Mouse (Mus musculus): Measurements from ENCODE around the gene Adra1b.

Gene Adra1b

DNA sequence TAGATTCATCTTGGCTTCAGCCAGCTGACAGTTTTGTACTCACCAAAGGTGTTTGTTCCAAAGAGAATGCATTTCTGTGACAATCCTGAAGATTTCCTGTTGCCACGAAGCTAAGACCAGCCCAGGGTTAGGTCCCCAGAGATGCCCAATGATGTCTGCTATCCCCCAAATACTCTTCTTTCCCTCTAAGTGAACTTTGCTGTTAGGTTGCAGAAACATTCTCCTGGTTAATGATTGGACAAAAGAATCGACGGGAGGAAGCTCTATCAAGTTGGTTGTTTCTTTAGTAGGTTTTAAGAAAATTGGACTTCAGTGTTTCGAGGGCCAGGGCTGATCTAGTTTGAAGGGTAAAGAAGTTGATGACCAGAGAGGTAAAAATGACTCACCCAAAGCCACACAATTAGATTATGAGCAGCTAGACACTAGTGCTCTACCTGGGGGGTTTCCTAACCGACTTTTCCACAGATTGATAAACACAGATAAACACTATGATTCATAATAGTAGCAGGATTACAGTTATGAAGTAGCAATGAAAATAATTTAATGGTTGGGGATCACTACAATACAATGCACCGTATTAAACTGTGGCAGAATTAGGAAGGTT is at the start of gene Adra1b:
Gene Adra1b (minus strand): TSS at position 160 of the 604 bp plus-strand sequence.
- DNase-seq (ENCODE audit: low read depth) = no peak

DNA sequence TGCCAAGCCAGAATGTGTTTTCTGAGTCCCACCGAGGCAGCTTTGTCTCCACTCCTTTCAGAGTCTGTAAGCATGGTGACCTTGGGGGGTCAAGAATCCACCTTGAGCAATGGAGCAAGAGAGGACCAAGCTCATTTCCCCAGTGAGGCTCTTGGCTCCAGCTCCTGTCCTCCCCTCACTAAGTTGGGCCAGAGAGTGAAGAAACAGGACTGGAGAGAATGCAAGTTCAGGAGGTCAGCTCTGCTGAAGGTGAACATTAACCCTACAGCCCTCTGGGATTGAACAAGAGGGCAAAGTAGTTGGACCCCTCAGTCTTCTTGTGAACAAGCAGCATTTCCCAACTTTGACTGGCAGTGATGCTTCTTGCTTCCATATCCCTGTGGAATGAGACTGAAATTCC is 49.3 kb upstream of the Adra1b start:
- DNase-seq (ENCODE audit: low read depth) = no peak

DNA sequence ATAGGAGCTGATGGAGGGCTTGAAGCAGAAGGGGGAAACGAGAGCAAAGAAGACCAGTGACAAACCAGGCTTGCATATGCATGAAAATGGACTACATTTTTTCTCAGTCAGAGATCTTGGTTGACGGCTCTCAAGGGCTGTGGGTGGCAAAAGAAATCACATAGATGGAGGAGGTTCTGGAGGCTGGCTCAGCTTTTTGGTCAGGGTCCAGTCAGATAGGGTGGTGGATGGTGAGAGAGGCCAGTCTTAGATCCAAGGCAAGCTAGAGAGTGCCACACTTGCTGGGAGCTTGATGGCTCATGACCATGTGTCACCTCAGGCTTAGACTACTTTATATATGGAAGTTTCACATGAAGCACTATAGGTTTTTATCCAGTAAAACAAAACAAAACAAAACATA is 42.8 kb upstream of the Adra1b start:
- no peak for DNase-seq (ENCODE audit: low read depth)

DNA sequence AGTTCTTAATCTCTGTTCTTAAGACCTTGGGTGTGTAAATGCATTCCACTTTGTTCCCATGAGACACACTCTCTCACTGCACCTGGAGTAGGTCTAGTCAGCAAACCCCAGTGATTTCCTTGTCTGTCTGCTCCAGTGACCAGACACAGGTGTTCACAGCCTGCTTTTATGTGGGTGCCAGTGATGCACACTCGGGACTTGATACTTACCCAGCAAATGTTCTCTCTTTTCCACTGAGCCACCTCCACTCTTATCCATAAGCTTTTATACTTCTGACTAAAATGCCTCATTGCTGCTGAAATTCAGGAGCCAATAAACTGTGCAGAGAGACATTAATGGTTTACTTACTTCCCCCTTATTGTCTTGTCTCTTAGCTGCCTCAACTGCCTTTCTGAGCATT is 42.2 kb upstream of the Adra1b start:
- no peak for DNase-seq (ENCODE audit: low read depth)

DNA sequence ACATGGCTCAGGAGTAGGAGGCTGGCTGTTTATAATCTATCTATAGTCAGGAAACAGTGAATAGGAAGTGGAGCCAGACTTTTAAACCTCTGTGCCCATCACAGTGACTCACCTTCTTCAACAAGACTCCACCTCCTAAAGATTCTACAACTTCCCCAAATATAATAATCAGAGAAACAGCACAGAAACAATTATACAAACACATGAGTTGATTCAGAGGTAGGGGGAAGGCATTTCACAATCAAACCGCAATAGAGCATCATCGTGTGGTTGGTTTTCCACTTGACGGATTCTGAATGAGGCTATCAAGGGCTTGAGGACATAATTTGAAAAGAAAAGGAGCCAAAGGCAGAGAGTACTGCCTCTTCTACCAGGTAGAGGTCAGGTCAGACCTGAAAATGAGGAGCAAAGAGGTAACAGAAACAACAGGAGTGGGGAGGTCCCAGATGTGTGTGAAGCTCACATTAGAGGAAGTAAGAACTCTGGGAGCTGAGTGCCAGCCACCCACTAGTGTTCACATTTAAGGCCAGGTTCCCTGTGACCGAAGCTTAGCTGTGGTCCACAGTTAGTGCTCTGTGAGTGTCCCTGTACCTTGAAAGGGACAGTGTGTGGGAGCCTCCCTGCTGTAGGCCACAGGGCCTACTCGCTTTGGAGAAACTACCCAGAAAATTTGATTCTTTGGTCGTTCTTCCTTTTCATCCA is 39.6 kb upstream of the Adra1b start:
- DNase-seq (ENCODE audit: low read depth) = no peak

DNA sequence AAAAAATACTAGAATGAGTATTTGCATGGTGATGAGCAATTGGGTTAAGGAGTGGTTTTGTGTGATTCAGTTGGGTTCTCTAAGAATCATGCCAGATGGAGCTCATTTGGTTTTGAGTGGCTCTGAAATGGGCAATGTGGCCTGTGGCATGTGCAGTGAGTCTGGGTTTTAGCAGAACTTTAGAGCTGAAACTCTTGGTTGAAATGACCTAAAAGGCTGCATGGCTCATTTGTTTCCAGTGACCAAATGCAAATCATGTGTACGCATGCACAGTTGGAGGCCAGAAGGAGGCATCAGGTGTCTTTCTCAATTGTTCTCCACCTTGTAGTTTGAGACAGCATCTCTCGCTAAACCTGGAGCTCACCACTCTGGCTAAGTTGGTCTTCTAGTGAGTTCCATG is 35.0 kb upstream of the Adra1b start:
- DNase-seq (ENCODE audit: low read depth) = no peak

DNA sequence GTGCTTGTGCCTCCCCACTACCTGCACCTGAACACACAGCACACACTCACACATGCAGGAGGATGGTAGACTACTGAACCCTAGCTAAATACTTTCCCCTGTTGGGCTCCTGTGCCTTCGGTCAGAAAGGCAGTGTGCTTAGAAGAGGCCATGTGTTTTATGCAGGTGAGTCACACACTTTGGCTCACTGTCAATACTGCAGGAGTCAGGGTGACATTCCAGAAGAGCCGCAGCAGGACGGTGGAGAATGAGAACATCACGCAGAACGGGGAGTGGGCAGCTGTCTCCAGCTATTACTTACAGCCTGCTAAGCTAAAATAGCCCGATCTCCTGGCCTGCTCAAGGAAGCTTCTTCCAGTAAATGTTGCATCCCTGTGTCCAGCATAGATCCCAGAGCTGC is 32.5 kb upstream of the Adra1b start:
- DNase-seq (ENCODE audit: low read depth) = no peak

DNA sequence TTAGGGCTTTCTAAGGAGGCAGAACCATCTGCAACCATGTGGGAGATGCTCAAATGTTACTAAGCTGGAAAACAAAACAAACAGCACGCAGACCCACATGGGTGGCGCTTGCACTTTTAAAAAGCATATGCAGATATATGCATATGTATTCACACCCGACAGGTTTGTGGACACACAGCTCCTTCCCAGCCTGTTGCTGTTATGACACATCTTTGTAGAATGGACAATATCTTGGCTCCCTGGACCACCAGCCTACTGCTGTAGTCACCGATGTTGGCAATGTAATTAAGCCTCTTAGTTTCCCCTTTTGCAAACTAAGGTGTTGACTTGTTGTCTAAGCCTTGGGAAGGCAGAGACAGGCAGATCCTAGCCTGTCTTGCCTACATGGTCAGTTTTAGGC is 32.0 kb upstream of the Adra1b start:
- DNase-seq (ENCODE audit: low read depth) = no peak

DNA sequence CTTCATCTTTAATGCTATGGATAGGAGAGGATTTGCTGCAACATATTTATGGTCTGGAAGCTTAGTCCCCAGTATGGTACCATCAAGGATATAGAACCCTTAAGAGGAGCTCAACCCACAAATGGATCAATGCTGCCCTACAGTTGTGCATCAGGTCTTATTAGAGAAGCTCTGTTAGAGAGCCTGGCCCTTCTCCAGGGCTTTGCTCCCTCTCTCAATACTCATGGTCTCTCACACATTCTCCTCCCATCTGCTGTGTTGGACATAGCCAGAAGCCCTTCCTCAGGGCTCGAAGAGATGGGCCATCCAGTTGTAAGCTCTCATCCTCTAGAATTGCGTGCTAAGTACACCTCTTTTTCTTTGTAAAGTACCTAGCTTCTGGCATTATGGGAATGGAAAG is 29.2 kb upstream of the Adra1b start:
- no peak for DNase-seq (ENCODE audit: low read depth)

DNA sequence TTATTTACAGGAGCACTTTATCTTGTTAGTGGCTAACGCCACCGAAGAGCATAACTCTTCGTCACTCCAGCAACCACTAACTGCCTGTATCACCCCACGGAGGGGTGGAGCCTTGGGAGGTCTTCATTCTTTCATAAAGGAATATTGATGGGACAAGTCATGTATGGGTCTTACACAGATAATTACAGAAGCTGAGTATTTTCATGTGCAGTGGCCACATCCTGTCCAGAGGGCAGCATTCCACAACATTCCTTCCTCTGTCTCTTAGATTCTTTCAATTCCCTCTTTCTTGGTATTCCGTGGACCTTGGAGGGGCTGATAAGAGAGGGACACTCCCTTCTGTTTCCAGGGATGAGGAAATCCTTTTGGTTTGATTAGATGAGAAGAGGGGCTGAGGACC is 28.7 kb upstream of the Adra1b start:
- no peak for DNase-seq (ENCODE audit: low read depth)

DNA sequence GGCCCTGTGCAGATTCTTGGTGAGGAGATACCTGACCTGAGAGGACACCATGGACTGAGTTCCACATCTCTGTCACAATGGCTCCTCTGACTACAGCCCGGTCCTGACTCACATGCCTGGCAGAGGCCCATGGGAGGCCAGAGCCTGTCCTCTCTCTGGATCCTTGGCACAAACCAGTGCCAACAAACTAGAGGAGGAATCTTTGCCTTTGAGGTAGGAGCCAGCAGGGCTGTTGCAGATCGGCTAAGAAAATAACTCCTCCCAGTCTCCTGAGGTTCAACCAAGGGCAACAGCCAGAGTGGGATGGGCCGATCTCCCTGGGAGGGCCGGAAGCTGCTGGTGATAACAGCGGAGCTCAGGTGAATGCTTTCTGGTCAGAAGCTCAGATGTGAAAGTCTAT is 28.2 kb upstream of the Adra1b start:
- DNase-seq (ENCODE audit: low read depth) = no peak

DNA sequence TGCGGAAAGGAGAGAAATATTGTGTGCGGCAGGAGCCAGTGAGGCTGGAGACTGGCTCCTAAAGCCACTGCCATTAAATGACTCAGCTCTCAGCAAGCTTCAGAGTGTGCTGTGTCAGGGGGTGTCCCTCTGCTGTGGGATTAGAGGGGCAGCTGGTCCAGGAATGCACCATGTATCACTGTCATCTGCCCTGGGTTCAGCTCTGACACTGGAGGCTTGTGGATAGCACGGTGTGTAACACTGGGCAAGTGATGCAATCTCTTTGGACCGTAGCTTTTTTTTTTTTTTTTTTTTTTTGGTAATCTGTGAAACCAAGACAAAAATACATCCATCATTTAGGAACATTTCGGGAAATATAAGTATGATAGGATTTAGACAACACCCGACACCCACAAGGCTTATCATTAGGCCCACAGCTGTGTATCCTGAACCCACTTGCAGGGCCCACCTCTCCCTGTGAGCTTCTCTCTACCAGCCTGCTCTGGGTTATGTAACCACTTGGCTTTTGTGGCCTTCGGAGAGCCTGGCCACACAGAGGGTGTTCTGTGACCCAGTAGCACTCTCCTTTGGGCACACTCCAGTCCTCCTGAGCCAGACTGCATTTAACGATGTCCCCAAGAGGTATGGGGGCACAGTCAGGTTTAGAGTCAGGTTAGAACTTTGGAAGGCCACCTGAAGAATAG is 26.3 kb upstream of the Adra1b start:
- DNase-seq (ENCODE audit: low read depth) = no peak

DNA sequence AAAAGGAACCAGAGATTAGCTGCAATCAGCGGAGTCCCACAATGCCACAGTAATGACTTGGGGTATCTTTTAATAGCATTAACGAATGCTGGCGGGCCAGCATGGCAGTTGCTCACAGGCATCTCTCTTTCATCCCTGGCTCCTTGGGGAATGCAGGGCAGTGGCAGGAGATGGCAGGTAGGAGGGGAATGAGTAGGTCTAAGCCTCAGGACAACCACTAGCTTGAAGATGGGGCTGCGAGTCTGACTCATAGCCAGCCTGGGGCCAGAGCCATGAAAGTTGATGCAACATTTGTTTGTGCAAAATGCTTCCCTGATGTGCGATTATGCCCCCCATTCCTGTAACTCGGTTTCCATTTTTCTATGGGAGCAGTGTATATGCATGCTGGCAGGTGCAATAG is 25.2 kb upstream of the Adra1b start:
- DNase-seq (ENCODE audit: low read depth) = no peak

DNA sequence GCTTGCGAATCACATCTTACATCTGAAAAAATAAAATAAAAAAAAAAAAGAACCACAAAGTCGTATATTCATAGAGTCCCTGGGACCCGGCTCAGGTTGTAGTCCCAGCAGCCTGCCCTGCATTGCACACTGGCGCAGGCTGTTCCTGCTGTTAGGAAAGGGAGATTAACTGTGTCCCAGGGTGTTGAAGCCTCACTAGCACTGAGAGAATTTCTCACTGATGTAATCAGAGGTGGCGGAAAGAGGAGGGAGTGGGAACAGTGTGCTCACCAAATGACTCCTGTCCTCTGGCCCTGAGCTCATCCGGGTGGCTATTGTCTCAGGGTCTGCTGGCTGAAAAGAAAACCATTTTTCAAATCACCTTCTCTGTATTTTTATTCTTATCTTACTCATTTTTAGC is 24.6 kb upstream of the Adra1b start:
- no peak for DNase-seq (ENCODE audit: low read depth)

DNA sequence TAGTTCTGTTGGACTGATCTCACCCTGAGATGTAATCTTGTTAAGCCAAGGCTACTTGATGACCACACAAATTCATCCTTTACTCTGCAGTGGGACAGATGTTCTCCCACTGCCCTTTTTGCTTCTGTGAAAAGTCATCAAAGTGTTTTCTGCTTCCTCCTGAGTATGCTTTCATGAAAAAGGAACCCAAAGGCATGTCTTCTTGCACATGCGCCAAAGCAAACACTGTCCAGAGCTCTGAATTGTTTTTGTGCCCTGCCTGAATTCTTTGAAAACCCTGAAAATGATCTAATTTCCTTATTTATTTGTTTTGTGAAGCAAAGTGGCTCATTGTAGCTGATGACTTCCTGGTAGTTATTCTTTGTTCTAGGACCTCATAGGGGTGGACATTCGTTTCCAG is 20.7 kb upstream of the Adra1b start:
- no peak for DNase-seq (ENCODE audit: low read depth)

DNA sequence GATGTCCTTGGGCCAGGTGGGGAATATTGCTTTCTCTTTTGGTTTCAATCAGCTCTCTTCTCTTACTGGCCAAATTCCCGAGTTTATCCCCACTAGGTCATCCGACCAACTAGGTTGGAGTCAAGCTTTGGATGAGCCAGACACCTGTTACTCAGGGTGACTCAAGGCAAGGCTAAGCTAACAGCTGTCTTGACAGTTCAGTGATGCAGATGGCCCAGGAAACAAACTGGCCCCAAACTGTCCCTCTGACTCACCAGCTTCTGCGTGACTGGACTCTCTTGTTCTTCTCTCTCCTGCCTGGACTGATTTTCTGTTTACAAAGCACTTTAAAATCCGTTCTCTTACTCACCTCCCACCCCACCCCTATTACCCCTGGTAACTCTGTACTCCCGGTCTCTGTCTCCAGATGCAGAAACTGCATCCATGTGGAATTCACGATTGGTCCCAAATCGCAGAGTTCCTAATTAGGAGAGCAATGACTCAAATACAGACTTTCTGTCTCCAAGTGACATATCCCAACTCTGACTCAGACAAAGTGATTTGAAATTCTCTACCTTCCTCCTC is 18.6 kb upstream of the Adra1b start:
- no peak for DNase-seq (ENCODE audit: low read depth)

DNA sequence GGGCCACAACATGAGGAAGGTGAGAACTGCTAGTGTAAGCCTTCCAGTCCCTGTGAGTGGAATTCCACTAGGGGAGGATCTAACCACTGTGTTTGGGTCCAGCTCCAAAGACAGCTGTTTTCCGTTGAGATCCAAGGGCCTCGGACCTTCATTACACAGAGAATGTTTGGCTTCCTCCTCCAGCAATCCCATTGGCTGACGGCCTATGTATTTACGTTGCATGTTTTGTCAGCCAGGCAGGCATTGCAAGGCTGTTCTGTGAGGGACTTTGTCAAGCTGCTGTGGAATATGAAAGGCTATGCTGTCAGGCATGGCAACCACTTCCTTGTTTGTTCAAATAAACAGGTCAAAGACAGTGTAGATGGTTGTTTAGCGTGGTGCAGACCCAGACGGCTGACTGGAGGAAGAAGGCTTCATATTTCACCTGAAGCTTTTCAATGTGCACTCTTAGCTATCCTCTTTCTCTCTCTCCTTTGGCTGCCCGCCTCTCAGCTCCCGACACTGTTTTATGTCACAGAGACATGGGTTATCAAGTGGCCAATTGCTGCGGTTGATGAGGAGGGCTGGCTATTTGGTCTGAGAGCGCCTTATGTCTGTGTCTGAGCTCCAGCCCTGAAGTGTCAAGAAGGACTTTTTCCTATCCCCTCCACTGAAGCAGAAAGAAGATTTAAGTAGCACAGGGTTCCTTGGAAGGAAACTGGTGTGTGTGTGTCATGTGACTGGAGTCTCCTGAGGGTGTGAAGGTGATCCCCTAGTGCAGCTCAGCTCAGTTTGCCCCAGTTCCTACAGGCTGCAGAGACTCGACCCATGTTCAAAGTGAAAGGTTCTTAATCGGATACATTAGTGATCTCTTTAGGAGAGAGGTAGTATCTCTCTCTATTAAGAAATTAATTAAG is 13.8 kb upstream of the Adra1b start:
- no peak for DNase-seq (ENCODE audit: low read depth)

DNA sequence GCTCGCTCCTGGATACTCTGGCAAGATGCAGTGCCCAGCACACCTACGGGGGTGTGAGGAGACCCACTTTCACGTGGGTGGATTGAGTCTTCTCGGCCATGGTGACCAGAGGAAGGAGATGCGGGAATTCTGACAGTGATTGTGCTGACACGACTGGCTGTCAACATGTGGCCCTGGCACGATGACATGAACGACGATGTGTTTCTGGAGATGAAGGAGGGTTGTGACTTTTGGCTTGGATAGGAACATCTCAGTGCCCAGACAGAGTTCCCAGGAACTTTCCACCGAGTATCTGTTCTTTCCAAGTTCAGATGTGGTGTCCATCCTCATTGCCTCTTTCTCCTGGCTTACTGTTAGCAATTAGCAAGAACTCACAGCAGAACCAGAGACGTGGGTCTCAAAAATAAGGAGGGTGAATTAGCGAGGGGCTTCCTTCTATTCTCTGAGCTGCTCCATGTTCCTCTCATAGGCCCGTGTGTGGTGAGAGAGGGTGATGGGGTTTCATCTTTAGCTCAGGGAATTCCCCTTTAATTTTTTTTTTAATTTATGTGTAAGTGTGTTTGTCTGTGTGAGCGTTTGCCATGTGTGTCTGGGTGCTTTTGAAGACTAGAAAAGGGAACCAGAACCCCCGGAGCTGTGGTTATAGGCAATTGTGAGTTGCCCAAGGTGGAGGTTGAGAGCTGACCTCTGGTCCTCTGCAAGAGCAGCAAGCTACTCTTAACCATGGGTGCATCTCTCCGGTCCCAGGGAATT is 11.3 kb upstream of the Adra1b start:
- DNase-seq (ENCODE audit: low read depth) = no peak

DNA sequence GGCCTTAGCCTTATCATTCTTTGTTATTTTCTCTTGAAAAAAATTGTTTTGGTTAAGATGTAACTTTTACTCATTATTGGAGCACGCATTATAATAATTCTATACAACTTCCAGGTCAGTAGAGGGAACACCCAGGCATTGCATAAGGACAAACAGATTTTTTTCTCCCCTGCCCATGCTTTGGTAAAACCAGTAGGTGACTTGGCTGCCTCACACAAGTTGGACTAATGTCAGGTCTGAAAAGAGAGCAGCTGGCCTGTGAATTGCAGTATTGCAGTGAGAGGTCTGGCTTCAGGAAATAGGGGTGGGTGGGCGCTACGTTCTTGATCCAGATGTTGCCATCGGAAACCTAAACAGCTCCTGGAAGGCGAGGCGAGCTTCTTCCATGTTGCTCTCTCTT is 10.6 kb upstream of the Adra1b start:
- no peak for DNase-seq (ENCODE audit: low read depth)

DNA sequence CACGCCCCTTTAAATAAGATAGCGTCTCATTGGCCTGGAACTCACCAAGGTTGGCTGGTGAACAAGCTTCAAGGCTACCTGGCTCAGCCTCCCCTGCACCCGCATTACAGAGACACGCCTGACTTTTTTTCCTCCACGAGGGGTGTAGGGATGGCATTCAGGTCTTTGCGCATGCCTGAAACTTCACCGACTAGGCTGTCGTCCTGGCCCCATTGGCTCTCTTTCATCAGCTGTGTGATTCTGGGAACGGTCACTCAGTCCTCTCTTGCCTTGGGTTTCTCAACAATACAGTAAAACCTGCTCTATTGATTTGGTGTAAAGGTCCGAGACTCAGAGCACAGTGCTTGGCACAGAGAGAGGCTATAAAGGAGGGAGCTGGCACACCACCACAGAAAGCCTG is 2.3 kb upstream of the Adra1b start:
- DNase-seq (ENCODE audit: low read depth) = no peak

DNA sequence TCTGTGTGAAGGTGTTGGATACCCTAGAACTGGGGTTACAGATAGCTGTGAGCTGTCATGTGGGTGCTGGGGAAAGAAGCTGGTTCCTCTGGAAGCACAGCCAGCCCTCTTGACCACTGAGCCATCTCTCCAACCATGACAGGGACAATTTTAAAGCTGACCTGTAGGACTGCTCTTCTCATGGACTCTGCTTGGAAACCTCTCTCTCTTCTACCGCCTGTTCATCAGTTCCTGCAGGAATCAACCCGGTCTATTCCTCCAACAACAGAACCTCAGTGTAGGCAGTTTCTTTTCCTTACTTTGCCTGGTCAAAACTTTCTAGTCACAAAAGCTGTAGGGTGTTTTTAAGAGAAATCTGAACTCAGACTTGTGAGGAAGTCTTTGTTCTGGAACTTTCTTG is 1.3 kb downstream of the Adra1b start:
- no peak for DNase-seq (ENCODE audit: low read depth)

DNA sequence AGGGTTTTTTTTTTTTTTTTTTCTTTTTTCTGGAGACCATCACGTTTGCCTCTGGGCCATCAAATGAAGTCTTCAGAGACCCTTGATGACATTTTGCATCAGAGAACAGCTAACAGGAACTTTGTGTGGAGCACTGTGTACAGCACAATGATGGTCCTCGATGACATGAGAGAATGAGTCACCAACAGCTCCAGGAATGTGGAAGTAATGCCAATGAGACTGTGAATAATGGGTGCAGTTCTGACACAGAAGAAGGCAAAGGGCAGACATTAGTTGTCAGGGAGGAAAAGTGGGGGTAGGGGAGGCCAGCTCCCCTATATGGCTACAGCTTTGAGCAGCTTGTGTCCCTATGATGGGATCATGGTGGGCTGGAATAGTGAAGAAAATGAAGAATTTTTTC is 5.7 kb downstream of the Adra1b start:
- DNase-seq (ENCODE audit: low read depth) = no peak

Measured in induced T-regulatory cell, adult 2 months (primary cell).